Mouse (Mus musculus): Measurements from ENCODE around the gene Fabp3.

DNA sequence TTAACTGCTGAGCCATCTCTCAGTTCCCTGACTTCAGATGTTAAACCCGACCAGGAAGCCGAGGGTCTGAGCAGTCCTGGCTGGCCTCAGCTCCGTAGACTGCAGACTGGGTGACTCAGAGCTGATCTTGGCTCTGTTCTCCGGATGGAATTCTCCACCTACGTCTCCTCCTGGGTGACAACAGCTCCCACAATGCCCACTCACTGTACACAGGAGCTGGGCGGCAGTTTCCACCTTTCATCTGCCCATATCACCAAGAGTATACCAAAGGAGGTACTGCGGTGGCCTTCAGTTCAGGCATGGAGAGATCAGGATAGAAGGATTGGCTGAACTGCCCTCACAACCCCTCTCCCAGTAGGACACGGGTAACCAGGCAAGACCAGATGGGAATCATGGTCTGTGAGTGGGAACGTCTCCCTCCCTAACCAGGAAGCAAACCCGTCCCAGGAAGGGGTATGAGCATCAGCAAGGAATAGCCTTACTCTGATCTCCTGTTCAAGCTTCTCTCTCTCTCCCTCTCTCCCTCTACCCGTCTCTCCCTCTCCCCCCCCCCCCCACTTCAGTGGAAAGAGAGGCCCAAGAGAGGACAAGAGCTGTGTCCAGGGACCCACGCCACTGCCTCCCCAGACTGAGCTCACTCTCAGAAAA, 34.6 kb upstream of the Fabp3 start:
- TF ChIP-seq CTCF (IDR thresholded peaks at IDR 0.05; ENCODE audit: low read depth) (no peak), EP300 (optimal IDR thresholded peaks at IDR 0.05) (no peak)

Measured in stomach, postnatal 0 days (tissue).